Mouse (Mus musculus): ENCODE results near the gene Zfp248. TPM values are rescaled to one million over a fixed set of nuclear protein-coding genes. Genes with fewer than 3 reads are reported as not detected.

Gene Zfp248
- polyA plus RNA-seq, 1 experiment from 2014 or later: 10.3 TPM

GRCm38 (mm10) chr6:118410428-118410827 lies 44.9 kb downstream of the Zfp248 start:
- no peak overlapping the region for H3K4me3 ChIP-seq
- H3K27ac ChIP-seq: no peak overlapping the region
- H3K27me3 ChIP-seq (ENCODE audit: poor library complexity, severe bottlenecking): no peaks in the 10 kb centered on the region
- no peak for DNase-seq (ENCODE audit: extremely low spot score, low spot score)
- 76% methylated on average over 1 of the region's 1 CpGs for WGBS
- H3K4me1 ChIP-seq: no peaks in the 10 kb centered on the region
- H3K9me3 ChIP-seq: no peaks in the 10 kb centered on the region
- H3K36me3 ChIP-seq (replicated peaks): peaks cover 95% of the 10 kb centered on the region

GRCm38 (mm10) chr6:118408510-118408909 lies 46.8 kb downstream of the Zfp248 start:
- no peak overlapping the region for H3K4me3 ChIP-seq
- no peaks in the 10 kb centered on the region for H3K9me3 ChIP-seq
- 97% methylated on average over 5 of the region's 5 CpGs for WGBS
- H3K4me1 ChIP-seq: no peaks in the 10 kb centered on the region
- H3K27ac ChIP-seq: no peak overlapping the region
- no peaks in the 10 kb centered on the region for H3K27me3 ChIP-seq (ENCODE audit: poor library complexity, severe bottlenecking)
- peaks cover 95% of the 10 kb centered on the region for H3K36me3 ChIP-seq (replicated peaks)
- DNase-seq (ENCODE audit: extremely low spot score, low spot score): no peak

GRCm38 (mm10) chr6:118406421-118406820 lies 48.9 kb downstream of the Zfp248 start:
- Histone ChIP-seq H3K27me3 (ENCODE audit: poor library complexity, severe bottlenecking) (no peaks in the 10 kb centered on the region), H3K27ac (no peak overlapping the region), H3K36me3 (replicated peaks) (peaks cover 95% of the 10 kb centered on the region), H3K4me1 (no peaks in the 10 kb centered on the region), H3K9me3 (no peaks in the 10 kb centered on the region), H3K4me3 (no peak overlapping the region)
- no peak for DNase-seq (ENCODE audit: extremely low spot score, low spot score)
- WGBS: 86% methylated on average over 4 of the region's 4 CpGs

GRCm38 (mm10) chr6:118390746-118391145 lies 64.6 kb downstream of the Zfp248 start:
- Histone ChIP-seq H3K9me3 (no peaks in the 10 kb centered on the region), H3K4me1 (no peaks in the 10 kb centered on the region), H3K27me3 (ENCODE audit: poor library complexity, severe bottlenecking) (no peaks in the 10 kb centered on the region), H3K36me3 (replicated peaks) (peaks cover 99% of the 10 kb centered on the region), H3K27ac (no peak overlapping the region), H3K4me3 (no peak overlapping the region)
- DNase-seq (ENCODE audit: extremely low spot score, low spot score): no peak

GRCm38 (mm10) chr6:118385962-118386361 lies 69.4 kb downstream of the Zfp248 start:
- Histone ChIP-seq H3K27me3 (ENCODE audit: poor library complexity, severe bottlenecking) (no peaks in the 10 kb centered on the region), H3K27ac (no peak overlapping the region), H3K4me1 (no peaks in the 10 kb centered on the region), H3K9me3 (no peaks in the 10 kb centered on the region), H3K36me3 (replicated peaks) (peaks cover 91% of the 10 kb centered on the region), H3K4me3 (no peak overlapping the region)
- DNase-seq (ENCODE audit: extremely low spot score, low spot score): no peak
- WGBS: 98% methylated on average over 3 of the region's 3 CpGs

GRCm38 (mm10) chr6:118381234-118381633 lies 74.1 kb downstream of the Zfp248 start:
- Histone ChIP-seq H3K27ac (no peak overlapping the region), H3K9me3 (no peaks in the 10 kb centered on the region), H3K36me3 (replicated peaks) (peaks cover 45% of the 10 kb centered on the region), H3K4me1 (peaks cover 8% of the 10 kb centered on the region), H3K4me3 (no peak overlapping the region), H3K27me3 (ENCODE audit: poor library complexity, severe bottlenecking) (0 out of 2 replicates have a peak, but pooled peaks cover 7% of the 10 kb centered on the region)
- DNase-seq (ENCODE audit: extremely low spot score, low spot score): no peak
- 81% methylated on average over 4 of the region's 4 CpGs for WGBS

- H3K9me3 ChIP-seq: no peaks in the 10 kb centered on the region
- peaks cover 13% of the 10 kb centered on the region for H3K4me1 ChIP-seq
- H3K27ac ChIP-seq: no peak overlapping the region
- no peak for DNase-seq (ENCODE audit: extremely low spot score, low spot score)
- WGBS: 65% methylated on average over 3 of the region's 3 CpGs
- 0 out of 2 replicates have a peak, but pooled peaks cover 7% of the 10 kb centered on the region for H3K27me3 ChIP-seq (ENCODE audit: poor library complexity, severe bottlenecking)
- H3K4me3 ChIP-seq: no peak overlapping the region
- H3K36me3 ChIP-seq (replicated peaks): peaks cover 39% of the 10 kb centered on the region
These were observed 74.7 kb downstream of the Zfp248 start for GRCm38 (mm10) chr6:118380630-118381029.

GRCm38 (mm10) chr6:118379451-118380167 lies 75.7 kb downstream of the Zfp248 start:
- H3K9me3 ChIP-seq: no peaks in the 10 kb centered on the region
- 35% methylated on average over 20 of the region's 20 CpGs for WGBS
- peak; percentile 82 for DNase-seq (ENCODE audit: extremely low spot score, low spot score)
- H3K27ac ChIP-seq: no peak overlapping the region
- H3K36me3 ChIP-seq (replicated peaks): peaks cover 29% of the 10 kb centered on the region
- H3K4me3 ChIP-seq: no peak overlapping the region
- H3K27me3 ChIP-seq (ENCODE audit: poor library complexity, severe bottlenecking): 0 out of 2 replicates have a peak, but pooled peaks cover 7% of the 10 kb centered on the region
- H3K4me1 ChIP-seq: peaks cover 13% of the 10 kb centered on the region

GRCm38 (mm10) chr6:118377611-118378010 lies 77.7 kb downstream of the Zfp248 start:
- peaks cover 12% of the 10 kb centered on the region; the same call in 1 of the 2 replicates for H3K27me3 ChIP-seq (ENCODE audit: poor library complexity, severe bottlenecking)
- no peaks in the 10 kb centered on the region for H3K9me3 ChIP-seq
- no peak overlapping the region for H3K27ac ChIP-seq
- H3K4me1 ChIP-seq: peaks cover 13% of the 10 kb centered on the region
- DNase-seq (ENCODE audit: extremely low spot score, low spot score): no peak
- H3K36me3 ChIP-seq (replicated peaks): peaks cover 9% of the 10 kb centered on the region
- 53% methylated on average over 10 of the region's 10 CpGs for WGBS
- H3K4me3 ChIP-seq: no peak overlapping the region

Small RNAs within 50 kb of the gene (microRNA-seq; reads per million reads assigned to microRNA genes)
- not detected for gene Gm25953

Other genes starting within 250 kb of the Zfp248 start
- gene Bms1, start 36.1 kb downstream of the Zfp248 start, polyA plus RNA-seq (2016; fragmentation: Nextera tagmentation; extraction: Ambion mirVana): 54.8 and 58.5 TPM in 2 replicates
- gene Zfp9, start 23.8 kb upstream of the Zfp248 start, polyA plus RNA-seq (2016; fragmentation: Nextera tagmentation; extraction: Ambion mirVana): 5.0 and 5.8 TPM in 2 replicates
- gene Ankrd26, start 106.7 kb upstream of the Zfp248 start, polyA plus RNA-seq (2016; fragmentation: Nextera tagmentation; extraction: Ambion mirVana): 19.3 and 20.9 TPM in 2 replicates

Measured in forebrain, embryonic 10.5 days (tissue).